Mouse (Mus musculus): Measurements from ENCODE around the gene Dcst1.

DNA sequence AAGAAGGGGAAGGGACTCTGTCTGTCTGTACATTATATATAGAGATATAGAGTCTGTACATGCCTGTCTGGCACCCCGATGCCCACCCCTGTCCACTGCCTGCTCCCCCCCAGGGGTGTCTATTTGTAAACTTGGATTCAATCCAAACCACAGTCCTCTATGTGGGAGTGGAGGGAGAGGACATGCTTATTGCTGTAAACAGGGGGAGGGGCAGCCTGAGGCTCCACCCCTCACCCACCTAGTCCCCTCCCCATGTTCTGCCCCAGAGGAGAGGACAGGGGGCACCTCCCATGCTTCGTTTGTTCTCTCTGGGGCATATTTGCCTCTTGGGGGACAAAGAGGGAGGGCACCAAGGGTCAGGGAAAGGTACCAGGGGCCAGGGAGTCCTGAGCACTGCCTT is 50.3 kb downstream of the Dcst1 start:
- TF ChIP-seq POU5F1 (IDR thresholded peaks at IDR 0.05; ENCODE audit: borderline replicate concordance, low read length) (no peak), CTCF (conservative IDR thresholded peaks at IDR 0.05; ENCODE audit: low read length) (no peak)
